8 mouse cellular contexts compared by ENCODE assay signal in genomic region chr9:21016331-21017176, GRCm38 (mm10). TPM values are rescaled to one million over a fixed set of nuclear protein-coding genes. Genes with fewer than 3 reads are reported as not detected.
A peak's percentile ranks its signal among the peaks of the same experiment; 100 is the strongest.
DNase-seq lines count a peak whose midpoint lies in the region; ATAC-seq and TF ChIP-seq lines count a peak whose summit lies in the region.

No protein-coding gene starts in this region.

- H3K4me1 ChIP-seq in midbrain, postnatal 0 days (ENCODE audit: insufficient read depth, low read length): no peaks in the 10 kb centered on the region
- H3K4me1 ChIP-seq in midbrain, embryonic 16.5 days (ENCODE audit: control insufficient read depth, insufficient read depth, low read length): no peaks in the 10 kb centered on the region
- no peaks in the 10 kb centered on the region for H3K4me1 ChIP-seq in cortical plate, adult 2 months (ENCODE audit: control insufficient read depth, insufficient read depth, low read length)

- H3K9me3 ChIP-seq in midbrain, postnatal 0 days (ENCODE audit: low read length): no peaks in the 10 kb centered on the region
- no peaks in the 10 kb centered on the region for H3K9me3 ChIP-seq in midbrain, embryonic 16.5 days (replicated peaks; ENCODE audit: control insufficient read depth, low read length, poor library complexity, severe bottlenecking)

- no peak overlapping the region for H3K4me2 ChIP-seq in midbrain, postnatal 0 days (ENCODE audit: low read depth, low read length, poor library complexity, severe bottlenecking)
- no peak overlapping the region for H3K4me2 ChIP-seq in midbrain, embryonic 16.5 days (ENCODE audit: low read length)

- H3K27ac ChIP-seq in midbrain, postnatal 0 days (ENCODE audit: low read depth, low read length): no peak overlapping the region
- H3K27ac ChIP-seq in midbrain, embryonic 16.5 days (ENCODE audit: low read length): no peak overlapping the region
- H3K27ac ChIP-seq in cortical plate, adult 2 months (ENCODE audit: insufficient read depth, low read length): no peak overlapping the region

- TF ChIP-seq POLR2A in cortical plate, adult 2 months (IDR thresholded peaks at IDR 0.05; ENCODE audit: extremely low read depth, insufficient read depth, low read length): no peak

- TF ChIP-seq CTCF in midbrain, postnatal 0 days (IDR thresholded peaks at IDR 0.05): no peak
- no peak for TF ChIP-seq CTCF in cortical plate, adult 2 months (IDR thresholded peaks at IDR 0.05; ENCODE audit: extremely low read depth, insufficient read depth, low read length)

- no peak for ATAC-seq in midbrain, postnatal 0 days (ENCODE audit: low FRiP score)
- ATAC-seq in midbrain, embryonic 16.5 days: no peak

- no peak overlapping the region for H3K9ac ChIP-seq in midbrain, postnatal 0 days (replicated peaks; ENCODE audit: low read length, poor library complexity, severe bottlenecking)
- no peak overlapping the region for H3K9ac ChIP-seq in midbrain, embryonic 16.5 days (ENCODE audit: low read depth, low read length)

- H3K4me3 ChIP-seq in midbrain, postnatal 0 days (ENCODE audit: low read depth, low read length): 0 out of 2 replicates have a peak overlapping the region, but pooled peaks have one; percentile 20
- no peak overlapping the region for H3K4me3 ChIP-seq in midbrain, embryonic 16.5 days (ENCODE audit: low read depth, low read length)
- peak overlapping the region; percentile 16 for H3K4me3 ChIP-seq in cortical plate, adult 2 months (ENCODE audit: insufficient read depth, low read length)

- WGBS in midbrain, postnatal 0 days: 4% methylated on average over 17 of the region's 17 CpGs
- 8% methylated on average over 17 of the region's 17 CpGs for WGBS in midbrain, embryonic 16.5 days

- H3K27me3 ChIP-seq in midbrain, postnatal 0 days (ENCODE audit: insufficient read depth, low read length): peaks cover 28% of the 10 kb centered on the region
- peaks cover 44% of the 10 kb centered on the region for H3K27me3 ChIP-seq in midbrain, embryonic 16.5 days (ENCODE audit: control insufficient read depth, insufficient read depth, low read depth, low read length)

- no peaks in the 10 kb centered on the region for H3K36me3 ChIP-seq in midbrain, postnatal 0 days (ENCODE audit: insufficient read depth, low read length)
- no peaks in the 10 kb centered on the region for H3K36me3 ChIP-seq in midbrain, embryonic 16.5 days (ENCODE audit: control insufficient read depth, insufficient read depth, low read length)

- no peak for DNase-seq in midbrain, postnatal 0 days (ENCODE audit: low spot score)
- DNase-seq in induced T-regulatory cell, adult 2 months (ENCODE audit: low read depth): peak; percentile 79
- DNase-seq in naive thymus-derived CD4-positive, alpha-beta T cell, adult 2 months (ENCODE audit: low read depth): peak; percentile 48
- DNase-seq in layer of hippocampus, postnatal 14 days (ENCODE audit: low spot score in 2 of 2): no peak
- no peak for DNase-seq in cerebellum, adult 11 months
- no peak for DNase-seq in adrenal gland, postnatal 25 days

RNA-seq across cellular contexts. Expression of gene Icam1, which starts 0.8 kb away (rescaled TPM):
- 4.5 and 5.2 TPM in 2 replicates for total RNA-seq in midbrain, postnatal 0 days (2014; rRNA removed)
- 3.4 and 3.6 TPM in 2 replicates for polyA plus RNA-seq in midbrain, postnatal 0 days (2015; fragmentation: Nextera tagmentation; extraction: Ambion mirVana)
- polyA plus RNA-seq in midbrain, embryonic 16.5 days (2015; fragmentation: Nextera tagmentation; extraction: Ambion mirVana): 3.0 and 3.1 TPM in 2 replicates
- 2.8 and 3.6 TPM in 2 replicates for polyA plus RNA-seq in cortical plate, adult 2 months (2012; rRNA removed)
- total RNA-seq in layer of hippocampus, postnatal 14 days (2021): 1 to 10 TPM; 2.9 to 3.2 TPM
- total RNA-seq in adrenal gland, postnatal 25 days (2021): 6.5 and 8.9 TPM in 2 replicates

RNA-seq across cellular contexts. Expression of gene Icam4, which starts 12.6 kb away (rescaled TPM):
- not detected in 2 replicates for total RNA-seq in midbrain, postnatal 0 days (2014; rRNA removed)
- 0.30 TPM in 1 of 2 replicates, not detected in the other for polyA plus RNA-seq in midbrain, postnatal 0 days (2015; fragmentation: Nextera tagmentation; extraction: Ambion mirVana)
- 0.24 TPM in 1 of 2 replicates, not detected in the other for polyA plus RNA-seq in midbrain, embryonic 16.5 days (2015; fragmentation: Nextera tagmentation; extraction: Ambion mirVana)
- polyA plus RNA-seq in cortical plate, adult 2 months (2012; rRNA removed): 1.7 and 2.3 TPM in 2 replicates
- total RNA-seq in layer of hippocampus, postnatal 14 days (2021): under 1 TPM; 0.41 to 0.44 TPM
- total RNA-seq in adrenal gland, postnatal 25 days (2021): 1.6 and 1.9 TPM in 2 replicates

RNA-seq across cellular contexts. Expression of gene Mrpl4, which starts 14.0 kb away (rescaled TPM):
- 62.9 and 80.9 TPM in 2 replicates for total RNA-seq in midbrain, postnatal 0 days (2014; rRNA removed)
- polyA plus RNA-seq in midbrain, postnatal 0 days (2015; fragmentation: Nextera tagmentation; extraction: Ambion mirVana): 105 TPM in 2 replicates
- 101 and 104 TPM in 2 replicates for polyA plus RNA-seq in midbrain, embryonic 16.5 days (2015; fragmentation: Nextera tagmentation; extraction: Ambion mirVana)
- polyA plus RNA-seq in cortical plate, adult 2 months (2012; rRNA removed): 108 and 109 TPM in 2 replicates
- 10 to 100 TPM; 60.4 to 62.8 TPM for total RNA-seq in layer of hippocampus, postnatal 14 days (2021)
- 113 and 122 TPM in 2 replicates for total RNA-seq in adrenal gland, postnatal 25 days (2021)

RNA-seq across cellular contexts. Expression of gene Icam5, which starts 15.3 kb away (rescaled TPM):
- 6.3 and 7.7 TPM in 2 replicates for total RNA-seq in midbrain, postnatal 0 days (2014; rRNA removed)
- polyA plus RNA-seq in midbrain, postnatal 0 days (2015; fragmentation: Nextera tagmentation; extraction: Ambion mirVana): 4.1 and 4.2 TPM in 2 replicates
- polyA plus RNA-seq in midbrain, embryonic 16.5 days (2015; fragmentation: Nextera tagmentation; extraction: Ambion mirVana): 2.2 and 2.5 TPM in 2 replicates
- polyA plus RNA-seq in cortical plate, adult 2 months (2012; rRNA removed): 176 and 200 TPM in 2 replicates
- 100 to 1,000 TPM; 337 to 341 TPM for total RNA-seq in layer of hippocampus, postnatal 14 days (2021)
- 0.43 and 0.49 TPM in 2 replicates for total RNA-seq in adrenal gland, postnatal 25 days (2021)

RNA-seq across cellular contexts. Expression of gene S1pr2, which starts 40.0 kb away (rescaled TPM):
- total RNA-seq in midbrain, postnatal 0 days (2014; rRNA removed): 4.7 and 7.3 TPM in 2 replicates
- polyA plus RNA-seq in midbrain, postnatal 0 days (2015; fragmentation: Nextera tagmentation; extraction: Ambion mirVana): 5.5 and 7.2 TPM in 2 replicates
- polyA plus RNA-seq in midbrain, embryonic 16.5 days (2015; fragmentation: Nextera tagmentation; extraction: Ambion mirVana): 9.7 and 10.3 TPM in 2 replicates
- 1.4 and 1.5 TPM in 2 replicates for polyA plus RNA-seq in cortical plate, adult 2 months (2012; rRNA removed)
- 1 to 10 TPM; 2.1 to 3.5 TPM for total RNA-seq in layer of hippocampus, postnatal 14 days (2021)
- total RNA-seq in adrenal gland, postnatal 25 days (2021): 16.2 and 16.9 TPM in 2 replicates

Comparison
In these comparisons a context has a peak if more than half of its experiments do, and no peak if none do; other contexts are left out.
1. DNase-seq: peak in induced T-regulatory cell, adult 2 months (single experiment) and naive thymus-derived CD4-positive, alpha-beta T cell, adult 2 months (single experiment); none in midbrain, postnatal 0 days (single experiment), layer of hippocampus, postnatal 14 days (0 of 2), cerebellum, adult 11 months (single experiment) and adrenal gland, postnatal 25 days (single experiment).